Mouse (Mus musculus): Measurements from ENCODE around the gene Slc6a11. TPM values are rescaled to one million over a fixed set of nuclear protein-coding genes. Genes with fewer than 3 reads are reported as not detected.

Gene Slc6a11
- 0.10 TPM in 1 of 2 replicates, not detected in the other for polyA plus RNA-seq (2015; fragmentation: Nextera tagmentation; extraction: Ambion mirVana)

GRCm38 (mm10) chr6:114131122-114131872, at the start of gene Slc6a11:
TSS of gene Slc6a11 (plus strand) at chr6:114131241.
- no peak within 1 kb of the TSS for H3K9ac ChIP-seq
- no peak for ATAC-seq (ENCODE audit: extremely low read depth, insufficient number of reproducible peaks, low FRiP score, low TSS enrichment)
- no peaks in the 10 kb centered on the region for H3K9me3 ChIP-seq
- WGBS, result 3% methylated on average over 71 of the region's 76 CpGs
- no peak within 1 kb of the TSS for H3K27ac ChIP-seq (replicated peaks)
- peak within 1 kb of the TSS; percentile 48 for H3K4me3 ChIP-seq
- H3K4me1 ChIP-seq, result peaks cover 8% of the 10 kb centered on the region
- H3K27me3 ChIP-seq (replicated peaks), result peaks cover 83% of the 10 kb centered on the region
- H3K4me2 ChIP-seq, result peak within 1 kb of the TSS; percentile 72
- H3K36me3 ChIP-seq, result no peaks in the 10 kb centered on the region

GRCm38 (mm10) chr6:114087106-114087505, 43.9 kb upstream of the Slc6a11 start:
- no peak overlapping the region for H3K4me2 ChIP-seq
- H3K27ac ChIP-seq (replicated peaks), result no peak overlapping the region
- no peak overlapping the region for H3K9ac ChIP-seq
- H3K36me3 ChIP-seq, result no peaks in the 10 kb centered on the region
- no peaks in the 10 kb centered on the region for H3K9me3 ChIP-seq
- no peaks in the 10 kb centered on the region for H3K4me1 ChIP-seq
- H3K27me3 ChIP-seq (replicated peaks), result peaks cover 41% of the 10 kb centered on the region
- 23% methylated on average over 7 of the region's 7 CpGs for WGBS
- no peak for ATAC-seq (ENCODE audit: extremely low read depth, insufficient number of reproducible peaks, low FRiP score, low TSS enrichment)
- no peak overlapping the region for H3K4me3 ChIP-seq

GRCm38 (mm10) chr6:114089626-114090025, 41.4 kb upstream of the Slc6a11 start:
- H3K4me2 ChIP-seq, result no peak overlapping the region
- no peak for ATAC-seq (ENCODE audit: extremely low read depth, insufficient number of reproducible peaks, low FRiP score, low TSS enrichment)
- H3K27me3 ChIP-seq (replicated peaks), result peaks cover 59% of the 10 kb centered on the region
- H3K4me3 ChIP-seq, result no peak overlapping the region
- WGBS, result 11% methylated on average over 5 of the region's 5 CpGs
- H3K9me3 ChIP-seq, result no peaks in the 10 kb centered on the region
- H3K9ac ChIP-seq, result no peak overlapping the region
- no peaks in the 10 kb centered on the region for H3K36me3 ChIP-seq
- no peaks in the 10 kb centered on the region for H3K4me1 ChIP-seq
- H3K27ac ChIP-seq (replicated peaks), result no peak overlapping the region

DNA sequence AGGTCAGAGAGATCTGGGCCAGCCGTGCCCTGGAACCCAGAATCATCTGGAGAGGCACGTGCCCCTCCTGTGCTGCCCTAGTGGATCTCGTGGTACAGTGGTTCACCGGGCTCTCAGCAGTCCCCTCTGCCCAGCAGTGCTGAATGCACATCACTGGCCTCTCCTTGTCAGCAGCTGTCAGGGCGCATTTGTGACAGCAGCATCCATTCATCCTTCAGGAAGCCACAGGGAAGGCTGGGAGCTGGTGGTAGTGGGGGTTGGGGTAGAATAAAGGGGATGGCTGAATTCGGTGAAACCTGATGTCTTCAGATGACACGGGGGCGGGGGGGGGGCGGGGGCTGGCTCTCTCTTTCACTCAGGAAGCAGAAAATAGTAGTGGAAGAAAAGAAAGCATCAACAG, 38.8 kb upstream of the Slc6a11 start:
- 61% methylated on average over 7 of the region's 9 CpGs for WGBS
- no peak overlapping the region for H3K9ac ChIP-seq
- peaks cover 74% of the 10 kb centered on the region for H3K27me3 ChIP-seq (replicated peaks)
- H3K9me3 ChIP-seq, result no peaks in the 10 kb centered on the region
- H3K36me3 ChIP-seq, result no peaks in the 10 kb centered on the region
- no peaks in the 10 kb centered on the region for H3K4me1 ChIP-seq
- no peak for ATAC-seq (ENCODE audit: extremely low read depth, insufficient number of reproducible peaks, low FRiP score, low TSS enrichment)
- no peak overlapping the region for H3K27ac ChIP-seq (replicated peaks)
- no peak overlapping the region for H3K4me3 ChIP-seq
- H3K4me2 ChIP-seq, result no peak overlapping the region

DNA sequence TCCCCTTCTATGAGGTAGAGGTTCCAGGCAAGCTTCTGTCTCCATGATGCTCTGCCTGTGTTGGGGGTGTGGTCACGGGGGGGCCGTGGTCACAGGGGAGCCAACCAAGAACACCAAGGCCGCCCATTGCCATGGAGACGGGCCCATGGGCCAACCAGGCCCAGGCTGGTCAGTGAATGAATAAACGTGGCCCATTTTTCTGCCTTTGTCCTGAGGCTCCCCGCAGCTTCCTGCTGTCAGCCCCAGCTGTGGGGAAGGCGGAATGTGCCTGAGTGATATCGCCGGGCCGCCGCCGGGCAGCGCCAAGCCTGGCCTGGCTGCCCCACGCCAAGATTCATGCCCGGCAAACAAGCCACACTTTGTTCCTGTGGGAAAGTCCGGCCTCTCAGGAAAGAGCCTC, 36.8 kb upstream of the Slc6a11 start:
- Histone ChIP-seq H3K9ac (no peak overlapping the region), H3K9me3 (no peaks in the 10 kb centered on the region), H3K27ac (replicated peaks) (no peak overlapping the region), H3K27me3 (replicated peaks) (peaks cover 62% of the 10 kb centered on the region), H3K4me1 (no peaks in the 10 kb centered on the region), H3K4me2 (no peak overlapping the region), H3K36me3 (no peaks in the 10 kb centered on the region), H3K4me3 (no peak overlapping the region)
- 64% methylated on average over 16 of the region's 16 CpGs for WGBS
- no peak for ATAC-seq (ENCODE audit: extremely low read depth, insufficient number of reproducible peaks, low FRiP score, low TSS enrichment)

DNA sequence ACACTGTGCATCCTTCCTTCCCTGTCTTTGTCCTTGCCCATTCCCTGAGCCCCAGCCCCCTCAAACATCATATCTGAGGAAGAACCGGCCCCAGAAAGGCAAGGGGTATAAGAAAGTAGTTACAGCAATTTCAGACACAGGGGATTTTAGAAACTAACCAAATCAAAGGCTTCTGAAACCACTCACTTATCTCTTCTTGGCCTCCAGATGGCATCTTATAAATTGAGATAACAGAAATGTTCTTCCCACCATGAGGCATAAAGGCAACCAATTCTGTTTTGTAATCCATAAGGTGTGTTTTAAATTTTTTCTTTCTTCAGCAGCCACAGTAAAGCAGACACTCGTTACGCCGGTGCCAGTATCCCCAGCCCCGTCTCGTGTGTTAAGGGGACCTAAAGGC, 34.5 kb upstream of the Slc6a11 start:
- H3K27ac ChIP-seq (replicated peaks), result no peak overlapping the region
- 66% methylated on average over 6 of the region's 6 CpGs for WGBS
- H3K9ac ChIP-seq, result no peak overlapping the region
- H3K4me2 ChIP-seq, result no peak overlapping the region
- H3K4me1 ChIP-seq, result no peaks in the 10 kb centered on the region
- no peak for ATAC-seq (ENCODE audit: extremely low read depth, insufficient number of reproducible peaks, low FRiP score, low TSS enrichment)
- no peak overlapping the region for H3K4me3 ChIP-seq
- peaks cover 59% of the 10 kb centered on the region for H3K27me3 ChIP-seq (replicated peaks)
- no peaks in the 10 kb centered on the region for H3K9me3 ChIP-seq
- no peaks in the 10 kb centered on the region for H3K36me3 ChIP-seq

- Histone ChIP-seq H3K9me3 (no peaks in the 10 kb centered on the region), H3K4me1 (no peaks in the 10 kb centered on the region), H3K4me2 (no peak overlapping the region), H3K4me3 (no peak overlapping the region), H3K36me3 (no peaks in the 10 kb centered on the region), H3K9ac (no peak overlapping the region), H3K27ac (replicated peaks) (no peak overlapping the region), H3K27me3 (replicated peaks) (peaks cover 33% of the 10 kb centered on the region)
- WGBS, result 75% methylated on average over 8 of the region's 8 CpGs
- no peak for ATAC-seq (ENCODE audit: extremely low read depth, insufficient number of reproducible peaks, low FRiP score, low TSS enrichment)
Observed at GRCm38 (mm10) chr6:114101923-114102322, 29.1 kb upstream of the Slc6a11 start.

DNA sequence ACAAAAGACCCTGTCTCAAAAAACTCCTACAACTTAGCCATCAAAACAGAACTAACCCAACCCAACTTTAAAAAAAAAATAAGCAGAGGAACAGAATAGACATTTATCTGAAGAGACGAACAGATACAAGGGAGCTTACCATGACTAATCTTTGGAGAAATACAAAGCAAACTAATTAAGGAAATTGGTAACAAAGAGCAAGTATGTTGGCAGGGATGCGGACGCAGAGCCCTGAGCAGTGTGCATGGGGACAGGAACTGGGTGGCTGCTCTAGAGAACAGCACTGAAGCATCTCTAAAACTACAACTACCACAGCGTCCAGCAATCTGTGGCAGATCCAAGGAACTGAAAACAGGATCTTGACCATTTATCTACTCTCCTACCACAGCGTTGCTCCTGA, 11.5 kb upstream of the Slc6a11 start:
- no peaks in the 10 kb centered on the region for H3K4me1 ChIP-seq
- no peak overlapping the region for H3K9ac ChIP-seq
- no peak overlapping the region for H3K4me3 ChIP-seq
- no peak overlapping the region for H3K27ac ChIP-seq (replicated peaks)
- no peak overlapping the region for H3K4me2 ChIP-seq
- H3K36me3 ChIP-seq, result no peaks in the 10 kb centered on the region
- 70% methylated on average over 5 of the region's 5 CpGs for WGBS
- H3K9me3 ChIP-seq, result no peaks in the 10 kb centered on the region
- ATAC-seq (ENCODE audit: extremely low read depth, insufficient number of reproducible peaks, low FRiP score, low TSS enrichment), result no peak
- H3K27me3 ChIP-seq (replicated peaks), result 0 out of 2 replicates have a peak, but pooled peaks cover 5% of the 10 kb centered on the region

DNA sequence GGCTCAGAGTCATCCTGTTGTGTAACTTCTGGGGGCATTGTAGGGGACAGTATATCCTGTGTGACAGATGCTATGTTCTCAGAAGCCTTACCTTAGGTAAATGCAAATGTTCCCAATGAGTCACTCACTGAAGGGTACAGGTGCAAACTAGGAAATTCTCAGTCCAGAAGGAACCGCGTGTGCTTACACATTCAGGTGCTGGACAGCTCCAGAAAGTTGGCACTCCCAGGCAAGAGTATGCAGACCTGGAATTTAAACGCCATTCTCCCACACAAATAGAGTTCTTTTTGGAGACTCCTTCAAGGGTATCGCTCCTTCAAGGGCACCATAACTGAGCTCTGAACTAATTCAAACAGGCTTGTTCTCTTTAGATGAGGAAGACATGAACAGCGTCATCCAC, 5.5 kb upstream of the Slc6a11 start:
- 42% methylated on average over 5 of the region's 5 CpGs for WGBS
- Histone ChIP-seq H3K4me2 (no peak overlapping the region), H3K36me3 (no peaks in the 10 kb centered on the region), H3K9me3 (no peaks in the 10 kb centered on the region), H3K9ac (no peak overlapping the region), H3K4me3 (no peak overlapping the region), H3K27me3 (replicated peaks) (peaks cover 46% of the 10 kb centered on the region), H3K27ac (replicated peaks) (no peak overlapping the region), H3K4me1 (no peaks in the 10 kb centered on the region)
- ATAC-seq (ENCODE audit: extremely low read depth, insufficient number of reproducible peaks, low FRiP score, low TSS enrichment), result no peak

DNA sequence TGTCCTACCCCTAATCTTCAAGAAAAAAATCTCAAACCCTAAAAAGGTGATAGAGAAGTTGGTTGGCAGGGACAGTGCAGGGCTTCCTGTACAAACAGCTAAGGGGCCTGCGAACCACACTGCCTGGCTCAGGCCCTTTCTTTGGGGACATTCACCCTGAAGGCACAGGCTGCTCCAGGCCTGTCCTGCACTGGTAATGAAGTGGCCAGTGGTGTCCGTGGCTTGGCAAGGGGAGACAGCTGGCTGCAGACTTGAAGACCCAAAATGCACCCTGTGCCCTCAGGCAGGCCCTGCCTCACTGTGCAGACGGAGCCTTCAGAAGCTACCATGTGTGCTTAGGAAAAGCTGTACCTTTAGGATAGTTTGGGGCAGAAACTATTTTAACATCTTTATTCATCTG, 1.4 kb downstream of the Slc6a11 start:
- H3K9ac ChIP-seq, result no peak overlapping the region
- no peak for ATAC-seq (ENCODE audit: extremely low read depth, insufficient number of reproducible peaks, low FRiP score, low TSS enrichment)
- H3K27me3 ChIP-seq (replicated peaks), result peaks cover 74% of the 10 kb centered on the region

DNA sequence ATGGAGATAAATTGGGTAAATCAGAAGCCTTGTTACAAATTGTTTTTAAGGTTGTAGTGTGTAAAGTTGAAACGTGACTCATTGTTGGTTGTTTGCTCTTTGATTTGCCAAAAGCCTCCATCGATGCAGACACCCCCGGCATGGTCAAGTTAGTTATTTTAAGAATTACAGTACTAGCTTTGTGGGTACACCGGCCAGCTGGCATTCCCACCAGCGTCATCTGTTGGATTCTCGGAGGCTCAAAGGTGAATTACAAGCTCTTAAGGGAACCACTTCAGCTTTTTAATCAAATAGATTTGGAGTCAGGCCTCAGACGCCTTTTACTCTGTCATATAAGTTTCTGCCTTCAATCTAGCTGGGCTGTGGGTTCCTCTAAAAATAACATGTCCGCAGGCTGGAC, 1.9 kb downstream of the Slc6a11 start:
- H3K36me3 ChIP-seq, result no peaks in the 10 kb centered on the region
- 76% methylated on average over 8 of the region's 8 CpGs for WGBS
- no peak for ATAC-seq (ENCODE audit: extremely low read depth, insufficient number of reproducible peaks, low FRiP score, low TSS enrichment)

More for the DNA sequence above, 1.4 kb downstream of the Slc6a11 start:
- WGBS, result 63% methylated on average over 3 of the region's 3 CpGs
- Histone ChIP-seq H3K4me3 (no peak overlapping the region), H3K4me1 (peaks cover 8% of the 10 kb centered on the region), H3K27ac (replicated peaks) (no peak overlapping the region), H3K4me2 (no peak overlapping the region), H3K9me3 (no peaks in the 10 kb centered on the region), H3K36me3 (no peaks in the 10 kb centered on the region)

DNA sequence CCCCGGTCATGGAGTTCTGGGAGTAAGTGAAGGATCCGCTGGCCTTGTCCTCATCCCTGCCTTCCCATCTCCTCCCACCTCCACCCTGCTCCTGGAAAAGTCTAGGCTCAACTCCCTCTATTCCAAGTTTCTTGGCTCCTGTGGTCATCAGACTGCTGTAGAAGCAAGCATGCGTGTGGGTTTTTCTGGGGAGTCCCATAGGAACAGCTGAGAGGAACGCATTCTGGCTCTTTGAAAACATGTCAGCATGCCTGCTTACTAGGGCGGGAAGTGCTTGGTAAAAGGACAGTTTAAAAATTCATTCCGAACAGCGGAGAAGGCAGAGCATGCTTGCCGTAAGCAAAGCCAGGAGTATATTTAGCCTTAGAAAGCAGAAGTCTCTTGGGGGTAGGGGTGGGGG, 7.9 kb downstream of the Slc6a11 start:
- no peaks in the 10 kb centered on the region for H3K9me3 ChIP-seq
- H3K4me1 ChIP-seq, result no peaks in the 10 kb centered on the region
- no peak overlapping the region for H3K4me2 ChIP-seq
- 76% methylated on average over 8 of the region's 8 CpGs for WGBS
- peaks cover 14% of the 10 kb centered on the region for H3K27me3 ChIP-seq (replicated peaks)
- no peak overlapping the region for H3K4me3 ChIP-seq
- H3K36me3 ChIP-seq, result no peaks in the 10 kb centered on the region
- H3K9ac ChIP-seq, result no peak overlapping the region
- H3K27ac ChIP-seq (replicated peaks), result no peak overlapping the region
- ATAC-seq (ENCODE audit: extremely low read depth, insufficient number of reproducible peaks, low FRiP score, low TSS enrichment), result no peak

More for the DNA sequence above, 1.9 kb downstream of the Slc6a11 start:
- no peak overlapping the region for H3K27ac ChIP-seq (replicated peaks)
- no peaks in the 10 kb centered on the region for H3K9me3 ChIP-seq
- no peak overlapping the region for H3K4me2 ChIP-seq
- peaks cover 8% of the 10 kb centered on the region for H3K4me1 ChIP-seq
- H3K9ac ChIP-seq, result no peak overlapping the region
- no peak overlapping the region for H3K4me3 ChIP-seq
- peaks cover 70% of the 10 kb centered on the region for H3K27me3 ChIP-seq (replicated peaks)

All from heart, embryonic 13.5 days (tissue).